Mouse (Mus musculus) stomach, embryonic 16.5 days (tissue): ENCODE measurements around the gene Ggact. TPM values are rescaled to one million over a fixed set of nuclear protein-coding genes. Genes with fewer than 3 reads are reported as not detected.

Source experiments
- ATAC-seq: fragments of 200-750 bp; cut with Nextera tagmentation; 2 replicates; pipeline ENCODE4 v1.8.0; 2017; ENCODE audit warnings: moderate number of reproducible peaks, moderate TSS enrichment; ENCODE audit not compliant: insufficient read depth, low FRiP score
- H3K27ac ChIP-seq: fragments of 300-500 bp; sonication (generic); 2 replicates; pipeline ENCODE4 v1.5.1; 2014; ENCODE audit warnings: low read length
- H3K27me3 ChIP-seq: fragments of 300-500 bp; sonication (generic); 2 replicates; pipeline ENCODE4 v1.6.1; 2014; ENCODE audit warnings: low read length, control low read depth, mixed read lengths; ENCODE audit not compliant: control insufficient read depth, insufficient read depth
- H3K36me3 ChIP-seq: fragments of 300-500 bp; sonication (generic); 2 replicates; pipeline ENCODE4 v1.6.1; 2014; ENCODE audit warnings: low read length; ENCODE audit not compliant: control insufficient read depth, insufficient read depth
- H3K4me1 ChIP-seq: fragments of 300-500 bp; sonication (generic); 2 replicates; pipeline ENCODE4 v1.6.1; 2014; ENCODE audit warnings: low read length, control low read depth, mixed read lengths; ENCODE audit not compliant: control insufficient read depth, insufficient read depth
- H3K4me2 ChIP-seq: fragments of 300-500 bp; sonication (generic); 2 replicates; pipeline ENCODE4 v1.6.1; 2014; ENCODE audit warnings: low read depth, low read length, mixed read lengths
- H3K4me3 ChIP-seq: fragments of 300-500 bp; sonication (generic); replicated peaks from 2 replicates; pipeline ENCODE4 v1.5.1; 2014; ENCODE audit warnings: mild to moderate bottlenecking, low read length
- H3K9ac ChIP-seq: fragments of 300-500 bp; sonication (generic); 2 replicates; pipeline ENCODE4 v1.6.1; 2014; ENCODE audit warnings: low read length
- H3K9me3 ChIP-seq: fragments of 300-500 bp; sonication (generic); replicated peaks from 2 replicates; pipeline ENCODE4 v1.6.1; 2016; ENCODE audit warnings: low read length, control low read depth; ENCODE audit not compliant: control insufficient read depth
- WGBS: fragments of 180-500 bp; shearing (Covaris S2); extraction: QIAGEN DNeasy Blood & Tissue Kit; methylation state at CpG from one replicate; pipeline ENCODE4 v1.1.7; 2014; 5-methylcytosine and 5-hydroxymethylcytosine counted together
- polyA plus RNA-seq: library from polyadenylated mRNA; unstranded; fragments of >200 nt; fragmentation: Nextera tagmentation; extraction: Ambion mirVana; gene quantifications from 2 replicates; pipeline ENCODE4 v1.2.1, GENCODE M21; 2015

Ggact gene
- polyA plus RNA-seq, 1 experiment from 2014 or later, result 33.0 TPM

- ATAC-seq, result no peak
- H3K27ac ChIP-seq, result no peak overlapping the region
- no peak overlapping the region for H3K4me3 ChIP-seq
- no peak overlapping the region for H3K9ac ChIP-seq
- H3K4me1 ChIP-seq, result no peaks in the 10 kb centered on the region
- no peaks in the 10 kb centered on the region for H3K9me3 ChIP-seq
- no peak overlapping the region for H3K4me2 ChIP-seq
- no peaks in the 10 kb centered on the region for H3K36me3 ChIP-seq
- 90% methylated on average over 3 of the region's 3 CpGs for WGBS
- H3K27me3 ChIP-seq, result no peaks in the 10 kb centered on the region
Observed at GRCm38 (mm10) chr14:122887702-122888479, 25.7 kb downstream of the Ggact start.

DNA sequence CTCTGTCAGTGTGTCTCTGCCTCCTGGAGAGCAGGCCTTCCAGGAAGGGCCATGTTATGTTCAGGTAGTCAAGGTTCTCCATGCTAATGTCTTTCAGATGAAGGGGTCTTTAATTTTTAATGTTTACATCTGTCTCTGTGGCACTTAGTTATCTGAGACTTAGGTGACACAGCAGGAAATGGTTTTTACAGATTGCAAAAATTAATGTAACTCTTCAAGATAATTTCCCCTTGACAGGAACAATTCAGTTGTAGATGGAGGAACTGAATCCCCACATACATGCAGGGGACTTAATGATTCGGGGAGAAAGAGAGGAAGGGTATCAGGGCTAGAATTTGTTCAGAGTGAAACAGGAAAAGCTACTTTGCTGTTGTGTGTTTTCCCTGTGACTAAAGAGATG is 26.3 kb downstream of the Ggact start:
- Histone ChIP-seq H3K4me1 (no peaks in the 10 kb centered on the region), H3K9ac (no peak overlapping the region), H3K27ac (no peak overlapping the region), H3K36me3 (no peaks in the 10 kb centered on the region), H3K9me3 (no peaks in the 10 kb centered on the region), H3K27me3 (no peaks in the 10 kb centered on the region), H3K4me2 (no peak overlapping the region), H3K4me3 (no peak overlapping the region)
- 87% methylated on average over 1 of the region's 1 CpGs for WGBS
- ATAC-seq, result no peak

DNA sequence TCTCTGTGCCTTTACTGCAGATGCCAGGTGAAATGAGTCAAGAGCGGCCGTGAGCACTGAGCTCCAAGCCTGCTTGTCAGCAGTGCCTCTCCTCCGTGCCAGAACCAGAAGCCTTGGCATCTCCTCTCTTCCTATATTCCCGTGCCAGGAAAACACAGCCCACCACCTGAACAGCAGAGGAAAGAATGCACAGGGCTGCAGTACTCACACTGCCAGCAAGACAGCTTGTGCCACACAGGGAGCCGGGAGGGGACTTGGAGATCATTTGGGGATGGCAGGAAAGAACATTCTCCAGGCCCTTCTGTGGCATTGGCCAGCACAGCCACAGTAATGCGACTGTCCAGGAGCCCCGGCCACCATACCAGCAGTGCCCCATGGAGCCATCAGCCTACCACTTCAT is 27.7 kb downstream of the Ggact start:
- no peaks in the 10 kb centered on the region for H3K9me3 ChIP-seq
- H3K4me1 ChIP-seq, result no peaks in the 10 kb centered on the region
- H3K9ac ChIP-seq, result no peak overlapping the region
- H3K4me2 ChIP-seq, result no peak overlapping the region
- no peak overlapping the region for H3K27ac ChIP-seq
- no peak for ATAC-seq
- H3K4me3 ChIP-seq, result no peak overlapping the region
- H3K36me3 ChIP-seq, result no peaks in the 10 kb centered on the region
- H3K27me3 ChIP-seq, result no peaks in the 10 kb centered on the region
- 86% methylated on average over 7 of the region's 7 CpGs for WGBS

DNA sequence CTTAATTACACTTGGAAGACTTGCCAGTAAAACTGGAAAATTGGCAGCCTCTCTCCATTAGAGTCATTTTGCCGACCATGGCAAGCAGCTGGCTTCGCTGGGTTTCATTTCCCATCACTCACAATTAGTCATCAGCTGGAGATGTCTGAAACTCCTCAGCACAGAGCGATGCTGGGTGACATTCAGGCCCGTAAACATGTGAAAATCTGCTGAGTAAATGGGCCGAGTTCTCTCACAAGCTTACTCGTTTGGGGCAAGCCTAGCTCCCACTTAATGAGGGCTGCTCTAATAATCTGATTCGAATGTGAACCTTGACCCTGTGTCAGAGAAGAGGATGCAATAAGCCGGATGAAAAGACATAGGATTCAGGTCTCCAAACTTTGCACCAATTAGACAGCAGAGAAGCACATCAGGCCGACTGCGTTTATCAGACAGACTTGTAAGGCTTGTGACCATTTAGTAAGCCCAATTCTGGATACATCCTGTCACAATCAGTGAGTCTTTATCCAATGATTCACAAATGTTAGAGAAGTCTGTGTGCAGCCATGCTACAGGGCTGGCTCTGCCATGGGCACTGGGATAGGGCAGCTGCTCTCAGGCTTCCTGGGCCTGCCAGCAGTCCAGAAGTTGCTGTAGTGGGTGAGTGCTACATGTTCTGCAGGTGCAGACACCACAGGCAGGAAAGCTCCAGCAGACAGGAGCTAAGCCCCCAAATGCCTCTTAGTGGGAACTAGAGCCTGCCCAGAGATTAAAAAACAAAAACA is 29.6 kb downstream of the Ggact start:
- Histone ChIP-seq H3K4me3 (no peak overlapping the region), H3K9me3 (no peaks in the 10 kb centered on the region), H3K4me1 (no peaks in the 10 kb centered on the region), H3K27me3 (no peaks in the 10 kb centered on the region), H3K9ac (no peak overlapping the region), H3K4me2 (no peak overlapping the region), H3K27ac (peak overlapping the region; percentile 11; the same call in 1 of the 2 replicates), H3K36me3 (no peaks in the 10 kb centered on the region)
- ATAC-seq, result no peak
- 54% methylated on average over 10 of the region's 10 CpGs for WGBS

- H3K36me3 ChIP-seq, result no peaks in the 10 kb centered on the region
- no peak overlapping the region for H3K4me2 ChIP-seq
- no peak overlapping the region for H3K4me3 ChIP-seq
- ATAC-seq, result no peak
- no peak overlapping the region for H3K9ac ChIP-seq
- H3K27me3 ChIP-seq, result no peaks in the 10 kb centered on the region
- 76% methylated on average over 4 of the region's 4 CpGs for WGBS
- H3K27ac ChIP-seq, result no peak overlapping the region
- H3K9me3 ChIP-seq, result no peaks in the 10 kb centered on the region
- H3K4me1 ChIP-seq, result no peaks in the 10 kb centered on the region
Observed at GRCm38 (mm10) chr14:122883410-122883806, 30.1 kb downstream of the Ggact start.

DNA sequence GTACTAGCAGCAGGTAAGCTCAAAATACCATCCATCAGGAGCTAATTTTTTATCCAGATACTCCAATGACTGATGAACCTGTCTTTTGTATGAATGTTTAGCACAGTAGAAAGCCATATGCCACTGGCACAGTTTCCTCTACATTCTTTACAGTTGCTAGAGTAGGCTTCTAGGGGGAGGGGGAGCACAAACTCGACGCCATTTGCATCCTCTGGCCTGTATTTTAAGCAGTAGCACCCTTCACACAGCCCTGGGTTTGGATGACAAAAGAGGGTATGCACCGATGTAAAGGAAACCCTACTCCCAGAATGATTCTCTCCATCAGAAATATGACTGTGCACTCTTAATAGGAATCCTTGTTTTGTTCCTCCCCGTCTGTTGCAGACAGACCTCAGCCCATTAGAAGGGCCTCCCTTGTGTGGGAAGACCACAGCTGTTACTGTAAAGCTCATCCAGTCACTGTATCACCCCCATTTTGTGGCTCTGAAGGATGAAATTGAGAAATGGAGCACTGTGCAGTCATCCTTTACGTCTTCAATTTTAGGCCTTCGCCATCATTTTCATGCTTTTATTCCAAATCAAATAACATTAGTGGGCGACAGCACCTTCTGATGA is 30.7 kb downstream of the Ggact start:
- Histone ChIP-seq H3K27ac (no peak overlapping the region), H3K27me3 (no peaks in the 10 kb centered on the region), H3K4me2 (no peak overlapping the region), H3K4me1 (no peaks in the 10 kb centered on the region), H3K4me3 (no peak overlapping the region), H3K36me3 (no peaks in the 10 kb centered on the region), H3K9ac (no peak overlapping the region), H3K9me3 (no peaks in the 10 kb centered on the region)
- no peak for ATAC-seq
- WGBS, result 76% methylated on average over 7 of the region's 7 CpGs

GRCm38 (mm10) chr14:122882201-122882639 is 31.3 kb downstream of the Ggact start:
- Histone ChIP-seq H3K27me3 (no peaks in the 10 kb centered on the region), H3K4me2 (no peak overlapping the region), H3K4me1 (no peaks in the 10 kb centered on the region), H3K27ac (no peak overlapping the region), H3K9ac (no peak overlapping the region), H3K4me3 (no peak overlapping the region), H3K9me3 (no peaks in the 10 kb centered on the region), H3K36me3 (no peaks in the 10 kb centered on the region)
- WGBS, result 75% methylated on average over 9 of the region's 9 CpGs
- ATAC-seq, result no peak

DNA sequence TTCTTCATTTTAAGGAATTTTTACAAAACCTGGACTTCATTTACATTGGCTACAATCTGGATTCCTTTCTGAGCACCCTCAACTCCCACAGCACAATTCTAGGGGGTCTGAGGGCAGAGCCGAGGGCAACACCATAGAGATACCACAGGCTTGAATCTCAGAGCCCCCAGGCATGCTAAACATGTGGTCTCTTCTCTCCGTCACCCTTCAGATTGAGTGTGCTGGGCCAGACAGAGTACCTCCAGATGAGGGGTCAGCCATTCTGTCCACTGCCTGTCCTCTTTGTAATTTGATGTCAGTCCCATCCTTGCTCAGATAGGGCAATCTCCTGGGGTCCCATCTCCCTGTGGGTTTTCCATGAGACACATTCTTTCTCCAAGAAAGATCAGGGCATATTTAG is 31.9 kb downstream of the Ggact start:
- no peaks in the 10 kb centered on the region for H3K36me3 ChIP-seq
- H3K4me1 ChIP-seq, result no peaks in the 10 kb centered on the region
- 72% methylated on average over 2 of the region's 2 CpGs for WGBS
- no peak overlapping the region for H3K4me2 ChIP-seq
- no peak for ATAC-seq
- H3K9me3 ChIP-seq, result no peaks in the 10 kb centered on the region
- H3K27ac ChIP-seq, result no peak overlapping the region
- H3K9ac ChIP-seq, result no peak overlapping the region
- H3K4me3 ChIP-seq, result no peak overlapping the region
- no peaks in the 10 kb centered on the region for H3K27me3 ChIP-seq

DNA sequence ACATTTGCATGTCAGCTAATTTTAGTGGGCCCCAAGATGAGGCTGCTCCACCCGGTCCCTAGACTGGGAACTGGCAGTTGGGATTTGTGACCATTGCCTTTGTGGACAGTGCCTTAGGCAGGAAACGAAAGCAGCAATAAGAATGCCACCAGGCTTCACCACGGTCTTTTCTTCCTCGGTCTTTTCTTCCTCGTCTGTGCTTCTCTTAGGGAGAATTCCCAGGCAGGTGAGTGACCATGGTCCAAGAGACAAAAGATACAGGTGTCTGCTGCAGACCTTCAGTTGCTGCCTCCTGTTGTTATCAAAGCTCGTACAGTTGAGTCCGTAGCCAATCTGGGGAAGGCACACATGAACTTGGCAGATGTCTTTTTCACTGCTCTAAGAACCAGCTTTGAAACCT is 33.3 kb downstream of the Ggact start:
- no peak for ATAC-seq
- no peaks in the 10 kb centered on the region for H3K9me3 ChIP-seq
- no peak overlapping the region for H3K27ac ChIP-seq
- WGBS, result 83% methylated on average over 7 of the region's 7 CpGs
- H3K27me3 ChIP-seq, result no peaks in the 10 kb centered on the region
- H3K4me1 ChIP-seq, result no peaks in the 10 kb centered on the region
- H3K4me2 ChIP-seq, result no peak overlapping the region
- H3K36me3 ChIP-seq, result no peaks in the 10 kb centered on the region
- no peak overlapping the region for H3K9ac ChIP-seq
- no peak overlapping the region for H3K4me3 ChIP-seq
